Mouse (Mus musculus): ENCODE data around the gene Adamts16. TPM values are rescaled to one million over a fixed set of nuclear protein-coding genes. Genes with fewer than 3 reads are reported as not detected.

The Adamts16 gene
- polyA plus RNA-seq, 1 experiment from 2014 or later, result 8.0 TPM

- Histone ChIP-seq H3K9ac (replicated peaks; ENCODE audit: low read depth, low read length) (no peak overlapping the region), H3K4me1 (ENCODE audit: control insufficient read depth, insufficient read depth, low read length) (no peaks in the 10 kb centered on the region), H3K27me3 (ENCODE audit: control insufficient read depth, insufficient read depth, low read length) (no peaks in the 10 kb centered on the region), H3K27ac (ENCODE audit: low read depth, low read length) (no peak overlapping the region), H3K4me3 (ENCODE audit: low read depth, low read length) (no peak overlapping the region), H3K4me2 (ENCODE audit: low read depth, low read length) (no peak overlapping the region), H3K9me3 (ENCODE audit: control insufficient read depth, low read length) (no peaks in the 10 kb centered on the region), H3K36me3 (ENCODE audit: control insufficient read depth, insufficient read depth, low read length) (no peaks in the 10 kb centered on the region)
- WGBS, result 84% methylated on average over 5 of the region's 5 CpGs
- ATAC-seq (ENCODE audit: low read depth), result no peak
These were observed 22.6 kb downstream of the Adamts16 start for GRCm38 (mm10) chr13:70818982-70819381.

- H3K4me2 ChIP-seq (ENCODE audit: low read depth, low read length), result no peak overlapping the region
- no peaks in the 10 kb centered on the region for H3K9me3 ChIP-seq (ENCODE audit: control insufficient read depth, low read length)
- H3K36me3 ChIP-seq (ENCODE audit: control insufficient read depth, insufficient read depth, low read length), result no peaks in the 10 kb centered on the region
- H3K27me3 ChIP-seq (ENCODE audit: control insufficient read depth, insufficient read depth, low read length), result no peaks in the 10 kb centered on the region
- H3K4me1 ChIP-seq (ENCODE audit: control insufficient read depth, insufficient read depth, low read length), result no peaks in the 10 kb centered on the region
- ATAC-seq (ENCODE audit: low read depth), result no peak
- 32% methylated on average over 3 of the region's 3 CpGs for WGBS
- H3K27ac ChIP-seq (ENCODE audit: low read depth, low read length), result no peak overlapping the region
- H3K9ac ChIP-seq (replicated peaks; ENCODE audit: low read depth, low read length), result no peak overlapping the region
- H3K4me3 ChIP-seq (ENCODE audit: low read depth, low read length), result no peak overlapping the region
These were observed 27.2 kb downstream of the Adamts16 start for GRCm38 (mm10) chr13:70814423-70814822.

GRCm38 (mm10) chr13:70805506-70805905, 36.1 kb downstream of the Adamts16 start:
- Histone ChIP-seq H3K27ac (ENCODE audit: low read depth, low read length) (no peak overlapping the region), H3K9ac (replicated peaks; ENCODE audit: low read depth, low read length) (no peak overlapping the region), H3K4me2 (ENCODE audit: low read depth, low read length) (no peak overlapping the region), H3K4me1 (ENCODE audit: control insufficient read depth, insufficient read depth, low read length) (no peaks in the 10 kb centered on the region), H3K36me3 (ENCODE audit: control insufficient read depth, insufficient read depth, low read length) (no peaks in the 10 kb centered on the region), H3K4me3 (ENCODE audit: low read depth, low read length) (no peak overlapping the region), H3K27me3 (ENCODE audit: control insufficient read depth, insufficient read depth, low read length) (no peaks in the 10 kb centered on the region), H3K9me3 (ENCODE audit: control insufficient read depth, low read length) (no peaks in the 10 kb centered on the region)
- WGBS, result 93% methylated on average over 3 of the region's 3 CpGs
- no peak for ATAC-seq (ENCODE audit: low read depth)

- WGBS, result 78% methylated on average over 1 of the region's 1 CpGs
- no peak for ATAC-seq (ENCODE audit: low read depth)
- Histone ChIP-seq H3K9ac (replicated peaks; ENCODE audit: low read depth, low read length) (no peak overlapping the region), H3K4me3 (ENCODE audit: low read depth, low read length) (no peak overlapping the region), H3K27me3 (ENCODE audit: control insufficient read depth, insufficient read depth, low read length) (no peaks in the 10 kb centered on the region), H3K4me2 (ENCODE audit: low read depth, low read length) (no peak overlapping the region), H3K4me1 (ENCODE audit: control insufficient read depth, insufficient read depth, low read length) (no peaks in the 10 kb centered on the region), H3K9me3 (ENCODE audit: control insufficient read depth, low read length) (no peaks in the 10 kb centered on the region), H3K36me3 (ENCODE audit: control insufficient read depth, insufficient read depth, low read length) (no peaks in the 10 kb centered on the region), H3K27ac (ENCODE audit: low read depth, low read length) (no peak overlapping the region)
These were observed 38.8 kb downstream of the Adamts16 start for GRCm38 (mm10) chr13:70802849-70803248.

- Histone ChIP-seq H3K27ac (ENCODE audit: low read depth, low read length) (no peak overlapping the region), H3K9me3 (ENCODE audit: control insufficient read depth, low read length) (no peaks in the 10 kb centered on the region), H3K9ac (replicated peaks; ENCODE audit: low read depth, low read length) (no peak overlapping the region), H3K36me3 (ENCODE audit: control insufficient read depth, insufficient read depth, low read length) (no peaks in the 10 kb centered on the region), H3K27me3 (ENCODE audit: control insufficient read depth, insufficient read depth, low read length) (no peaks in the 10 kb centered on the region), H3K4me3 (ENCODE audit: low read depth, low read length) (no peak overlapping the region), H3K4me1 (ENCODE audit: control insufficient read depth, insufficient read depth, low read length) (no peaks in the 10 kb centered on the region), H3K4me2 (ENCODE audit: low read depth, low read length) (no peak overlapping the region)
- WGBS, result 68% methylated on average over 3 of the region's 3 CpGs
- ATAC-seq (ENCODE audit: low read depth), result no peak
These were observed 42.3 kb downstream of the Adamts16 start for GRCm38 (mm10) chr13:70799322-70799721.

- 61% methylated on average over 5 of the region's 5 CpGs for WGBS
- Histone ChIP-seq H3K27ac (ENCODE audit: low read depth, low read length) (no peak overlapping the region), H3K9ac (replicated peaks; ENCODE audit: low read depth, low read length) (no peak overlapping the region), H3K4me2 (ENCODE audit: low read depth, low read length) (no peak overlapping the region), H3K4me1 (ENCODE audit: control insufficient read depth, insufficient read depth, low read length) (no peaks in the 10 kb centered on the region), H3K4me3 (ENCODE audit: low read depth, low read length) (no peak overlapping the region), H3K36me3 (ENCODE audit: control insufficient read depth, insufficient read depth, low read length) (no peaks in the 10 kb centered on the region), H3K27me3 (ENCODE audit: control insufficient read depth, insufficient read depth, low read length) (no peaks in the 10 kb centered on the region), H3K9me3 (ENCODE audit: control insufficient read depth, low read length) (no peaks in the 10 kb centered on the region)
- no peak for ATAC-seq (ENCODE audit: low read depth)
These were observed 43.2 kb downstream of the Adamts16 start for GRCm38 (mm10) chr13:70798396-70798795.

GRCm38 (mm10) chr13:70794074-70794572, 47.5 kb downstream of the Adamts16 start:
- WGBS, result 58% methylated on average over 8 of the region's 8 CpGs
- no peak overlapping the region for H3K9ac ChIP-seq (replicated peaks; ENCODE audit: low read depth, low read length)
- no peak overlapping the region for H3K4me2 ChIP-seq (ENCODE audit: low read depth, low read length)
- no peak overlapping the region for H3K4me3 ChIP-seq (ENCODE audit: low read depth, low read length)
- no peaks in the 10 kb centered on the region for H3K36me3 ChIP-seq (ENCODE audit: control insufficient read depth, insufficient read depth, low read length)
- no peak for ATAC-seq (ENCODE audit: low read depth)
- H3K9me3 ChIP-seq (ENCODE audit: control insufficient read depth, low read length), result no peaks in the 10 kb centered on the region
- H3K27me3 ChIP-seq (ENCODE audit: control insufficient read depth, insufficient read depth, low read length), result no peaks in the 10 kb centered on the region
- H3K27ac ChIP-seq (ENCODE audit: low read depth, low read length), result no peak overlapping the region
- H3K4me1 ChIP-seq (ENCODE audit: control insufficient read depth, insufficient read depth, low read length), result no peaks in the 10 kb centered on the region

- H3K4me3 ChIP-seq (ENCODE audit: low read depth, low read length), result no peak overlapping the region
- no peak overlapping the region for H3K27ac ChIP-seq (ENCODE audit: low read depth, low read length)
- H3K9ac ChIP-seq (replicated peaks; ENCODE audit: low read depth, low read length), result no peak overlapping the region
- no peaks in the 10 kb centered on the region for H3K27me3 ChIP-seq (ENCODE audit: control insufficient read depth, insufficient read depth, low read length)
- WGBS, result 69% methylated on average over 4 of the region's 4 CpGs
- no peaks in the 10 kb centered on the region for H3K4me1 ChIP-seq (ENCODE audit: control insufficient read depth, insufficient read depth, low read length)
- no peak for ATAC-seq (ENCODE audit: low read depth)
- H3K9me3 ChIP-seq (ENCODE audit: control insufficient read depth, low read length), result no peaks in the 10 kb centered on the region
- H3K36me3 ChIP-seq (ENCODE audit: control insufficient read depth, insufficient read depth, low read length), result no peaks in the 10 kb centered on the region
- no peak overlapping the region for H3K4me2 ChIP-seq (ENCODE audit: low read depth, low read length)
These were observed 48.0 kb downstream of the Adamts16 start for GRCm38 (mm10) chr13:70793660-70794059.

GRCm38 (mm10) chr13:70792950-70793349, 48.7 kb downstream of the Adamts16 start:
- no peak overlapping the region for H3K27ac ChIP-seq (ENCODE audit: low read depth, low read length)
- H3K4me3 ChIP-seq (ENCODE audit: low read depth, low read length), result no peak overlapping the region
- ATAC-seq (ENCODE audit: low read depth), result no peak
- whole genome bisulfite sequencing, result 94% methylated on average over 7 of the region's 7 CpGs
- H3K36me3 ChIP-seq (ENCODE audit: control insufficient read depth, insufficient read depth, low read length), result no peaks in the 10 kb centered on the region
- H3K27me3 ChIP-seq (ENCODE audit: control insufficient read depth, insufficient read depth, low read length), result no peaks in the 10 kb centered on the region
- H3K9me3 ChIP-seq (ENCODE audit: control insufficient read depth, low read length), result no peaks in the 10 kb centered on the region
- no peaks in the 10 kb centered on the region for H3K4me1 ChIP-seq (ENCODE audit: control insufficient read depth, insufficient read depth, low read length)
- H3K9ac ChIP-seq (replicated peaks; ENCODE audit: low read depth, low read length), result no peak overlapping the region
- H3K4me2 ChIP-seq (ENCODE audit: low read depth, low read length), result no peak overlapping the region

Data from neural tube, embryonic 14.5 days (tissue).